Mouse (Mus musculus) liver, embryonic 11.5 days (tissue): ENCODE measurements around the gene Marveld3. TPM values are rescaled to one million over a fixed set of nuclear protein-coding genes. Genes with fewer than 3 reads are reported as not detected.

Experiments
- ATAC-seq: fragments of 200-750 bp; cut with Nextera tagmentation; replicated peaks from 2 replicates; pipeline ENCODE4 v1.8.0; 2017; ENCODE audit warnings: moderate number of reproducible peaks, mild to moderate bottlenecking, moderate TSS enrichment, moderate library complexity; ENCODE audit not compliant: low FRiP score
- DNase-seq: peaks from one replicate; pipeline ENCODE4 v3.0.0-alpha.2; 2017; ENCODE audit warnings: low spot score
- H3K27ac ChIP-seq: fragments of 300-500 bp; sonication (generic); 2 replicates; pipeline ENCODE4 v1.5.1; 2014; ENCODE audit warnings: mild to moderate bottlenecking, low read depth, low read length, control low read depth
- H3K27me3 ChIP-seq: fragments of 300-500 bp; sonication (generic); replicated peaks from 2 replicates; pipeline ENCODE4 v1.6.1; 2014; ENCODE audit warnings: low read length, mixed read lengths; ENCODE audit not compliant: control insufficient read depth, insufficient read depth
- H3K36me3 ChIP-seq: fragments of 300-500 bp; sonication (generic); 2 replicates; pipeline ENCODE4 v1.6.1; 2014; ENCODE audit warnings: mild to moderate bottlenecking, low read length, moderate library complexity, mixed read lengths; ENCODE audit not compliant: control insufficient read depth, insufficient read depth
- H3K4me1 ChIP-seq: fragments of 300-500 bp; sonication (generic); replicated peaks from 2 replicates; pipeline ENCODE4 v1.6.1; 2014; ENCODE audit warnings: low read length, mixed read lengths; ENCODE audit not compliant: control insufficient read depth, insufficient read depth
- H3K4me2 ChIP-seq: fragments of 300-500 bp; sonication (generic); 2 replicates; pipeline ENCODE4 v1.6.1; 2014; ENCODE audit warnings: mild to moderate bottlenecking, control low read depth, moderate library complexity
- H3K4me3 ChIP-seq: fragments of 300-500 bp; sonication (generic); 2 replicates; pipeline ENCODE4 v1.5.1; 2014; ENCODE audit warnings: low read depth, low read length, control low read depth
- H3K9ac ChIP-seq: fragments of 300-500 bp; sonication (generic); 2 replicates; pipeline ENCODE4 v1.6.1; 2014; ENCODE audit warnings: low read depth, low read length, control low read depth
- H3K9me3 ChIP-seq: fragments of 300-500 bp; sonication (generic); 2 replicates; pipeline ENCODE4 v1.6.1; 2016; ENCODE audit warnings: low read length, inconsistent platforms, mixed read lengths; ENCODE audit not compliant: control insufficient read depth
- WGBS: fragments of 180-500 bp; shearing (Covaris S2); extraction: QIAGEN DNeasy Blood & Tissue Kit; methylation state at CpG from one replicate; pipeline ENCODE4 v1.1.7; 2014; 5-methylcytosine and 5-hydroxymethylcytosine counted together
- polyA plus RNA-seq: library from polyadenylated mRNA; unstranded; fragments of >200 nt; fragmentation: Nextera tagmentation; extraction: Ambion mirVana; gene quantifications from 2 replicates; pipeline ENCODE4 v1.2.1, GENCODE M21; 2014

Marveld3 gene
- polyA plus RNA-seq, 1 experiment from 2014 or later = 0.15 TPM

GRCm38 (mm10) chr8:109998066-109998465, 36.1 kb upstream of the Marveld3 start:
- WGBS = 78% methylated on average over 7 of the region's 7 CpGs

GRCm38 (mm10) chr8:109997381-109997780, 35.4 kb upstream of the Marveld3 start:
- H3K4me3 ChIP-seq = no peak overlapping the region
- no peak overlapping the region for H3K27ac ChIP-seq
- WGBS = 85% methylated on average over 9 of the region's 9 CpGs
- H3K27me3 ChIP-seq = no peaks in the 10 kb centered on the region
- H3K9me3 ChIP-seq = no peaks in the 10 kb centered on the region
- DNase-seq (no peak), ATAC-seq (no peak)
- no peak overlapping the region for H3K4me2 ChIP-seq
- no peak overlapping the region for H3K9ac ChIP-seq
- no peaks in the 10 kb centered on the region for H3K36me3 ChIP-seq
- no peaks in the 10 kb centered on the region for H3K4me1 ChIP-seq

More at GRCm38 (mm10) chr8:109998066-109998465, 36.1 kb upstream of the Marveld3 start:
- H3K36me3 ChIP-seq = no peaks in the 10 kb centered on the region
- H3K4me3 ChIP-seq = no peak overlapping the region
- H3K4me2 ChIP-seq = no peak overlapping the region
- no peaks in the 10 kb centered on the region for H3K9me3 ChIP-seq
- DNase-seq = no peak
- ATAC-seq = no peak
- H3K9ac ChIP-seq = no peak overlapping the region
- H3K27ac ChIP-seq = no peak overlapping the region
- no peaks in the 10 kb centered on the region for H3K27me3 ChIP-seq
- H3K4me1 ChIP-seq = no peaks in the 10 kb centered on the region

- DNase-seq (no peak), ATAC-seq (no peak)
- Histone ChIP-seq H3K27ac (no peak overlapping the region), H3K27me3 (no peaks in the 10 kb centered on the region), H3K4me3 (no peak overlapping the region), H3K36me3 (no peaks in the 10 kb centered on the region), H3K9me3 (no peaks in the 10 kb centered on the region), H3K4me1 (no peaks in the 10 kb centered on the region), H3K4me2 (no peak overlapping the region), H3K9ac (no peak overlapping the region)
- 63% methylated on average over 1 of the region's 1 CpGs for WGBS
Measured at GRCm38 (mm10) chr8:109992951-109993350, 30.9 kb upstream of the Marveld3 start.

GRCm38 (mm10) chr8:109992166-109992565, 30.2 kb upstream of the Marveld3 start:
- Histone ChIP-seq H3K27ac (no peak overlapping the region), H3K4me3 (no peak overlapping the region), H3K27me3 (no peaks in the 10 kb centered on the region), H3K36me3 (no peaks in the 10 kb centered on the region), H3K9ac (no peak overlapping the region), H3K4me1 (no peaks in the 10 kb centered on the region), H3K4me2 (no peak overlapping the region), H3K9me3 (no peaks in the 10 kb centered on the region)
- WGBS = 74% methylated on average over 5 of the region's 5 CpGs
- no peak for ATAC-seq
- DNase-seq = no peak

GRCm38 (mm10) chr8:109990224-109990623, 28.2 kb upstream of the Marveld3 start, which contains the start of gene Tat:
Gene Tat (plus strand): TSS chr8:109990437.
- Histone ChIP-seq H3K27me3 (no peaks in the 10 kb centered on the region), H3K9ac (no peak within 1 kb of the TSS), H3K4me3 (no peak within 1 kb of the TSS), H3K9me3 (no peaks in the 10 kb centered on the region), H3K36me3 (no peaks in the 10 kb centered on the region), H3K4me1 (no peaks in the 10 kb centered on the region), H3K27ac (no peak within 1 kb of the TSS), H3K4me2 (no peak within 1 kb of the TSS)
- no peak for ATAC-seq
- 66% methylated on average over 8 of the region's 8 CpGs for WGBS
- no peak for DNase-seq

GRCm38 (mm10) chr8:109989151-109989550, 27.1 kb upstream of the Marveld3 start:
- 83% methylated on average over 8 of the region's 8 CpGs for WGBS
- Histone ChIP-seq H3K27me3 (no peaks in the 10 kb centered on the region), H3K4me3 (no peak overlapping the region), H3K4me1 (no peaks in the 10 kb centered on the region), H3K9ac (no peak overlapping the region), H3K27ac (no peak overlapping the region), H3K4me2 (no peak overlapping the region), H3K9me3 (no peaks in the 10 kb centered on the region), H3K36me3 (no peaks in the 10 kb centered on the region)
- no peak for DNase-seq
- no peak for ATAC-seq

- 76% methylated on average over 7 of the region's 7 CpGs for WGBS
- no peaks in the 10 kb centered on the region for H3K4me1 ChIP-seq
- H3K9me3 ChIP-seq = no peaks in the 10 kb centered on the region
- no peaks in the 10 kb centered on the region for H3K36me3 ChIP-seq
- H3K27ac ChIP-seq = no peak overlapping the region
- H3K9ac ChIP-seq = no peak overlapping the region
- no peak for ATAC-seq
- H3K4me2 ChIP-seq = no peak overlapping the region
- no peak for DNase-seq
- H3K4me3 ChIP-seq = no peak overlapping the region
- H3K27me3 ChIP-seq = no peaks in the 10 kb centered on the region
Measured at GRCm38 (mm10) chr8:109987776-109988175, 25.8 kb upstream of the Marveld3 start.

- H3K4me2 ChIP-seq = no peak overlapping the region
- ATAC-seq (no peak), DNase-seq (no peak)
- H3K27ac ChIP-seq = no peak overlapping the region
- H3K9ac ChIP-seq = no peak overlapping the region
- H3K4me1 ChIP-seq = no peaks in the 10 kb centered on the region
- 61% methylated on average over 7 of the region's 7 CpGs for WGBS
- no peaks in the 10 kb centered on the region for H3K36me3 ChIP-seq
- H3K9me3 ChIP-seq = no peaks in the 10 kb centered on the region
- no peaks in the 10 kb centered on the region for H3K27me3 ChIP-seq
- no peak overlapping the region for H3K4me3 ChIP-seq
Measured at GRCm38 (mm10) chr8:109986384-109986783, 24.4 kb upstream of the Marveld3 start.

GRCm38 (mm10) chr8:109983944-109984343, 21.9 kb upstream of the Marveld3 start:
- Histone ChIP-seq H3K27ac (no peak overlapping the region), H3K4me1 (no peaks in the 10 kb centered on the region), H3K9me3 (no peaks in the 10 kb centered on the region), H3K9ac (no peak overlapping the region), H3K27me3 (no peaks in the 10 kb centered on the region), H3K4me2 (no peak overlapping the region), H3K36me3 (no peaks in the 10 kb centered on the region), H3K4me3 (no peak overlapping the region)
- no peak for ATAC-seq
- WGBS = 56% methylated on average over 5 of the region's 5 CpGs
- DNase-seq = no peak
